Comparison of ENCODE assay signal across 10 mouse cellular contexts in genomic region chr15:95829553-95830205, GRCm38 (mm10). TPM values are rescaled to one million over a fixed set of nuclear protein-coding genes. Genes with fewer than 3 reads are reported as not detected.
DNase-seq lines count a peak whose midpoint lies in the region; ATAC-seq and TF ChIP-seq lines count a peak whose summit lies in the region.
"Had no signal": no experiment of that assay in that cellular context is flagged by ENCODE, and none has a peak within 500 bp of the region (broad histone marks: within the 10 kb centered on the region; RNA-seq: fewer than 3 reads in every experiment).

No protein-coding gene starts in this region.

- DNase-seq in ZHBTc4 (ENCODE audit: low read depth, low spot score): peak; percentile 42
- DNase-seq in hindbrain, postnatal 0 days (ENCODE audit: low spot score): peak; percentile 16
- no peak for DNase-seq in limb, embryonic 14.5 days (ENCODE audit: low spot score)
- no peak for DNase-seq in right cerebral cortex, postnatal 25 days
- no peak for DNase-seq in layer of hippocampus, postnatal 25 days (ENCODE audit: extremely low spot score in 1 of 2, low spot score in 1 of 2)
- no peak for DNase-seq in c-Kit-positive CD71-positive TER-119-positive erythroid progenitor cells, embryonic 14.5 days (ENCODE audit: low spot score)
- DNase-seq: gastrocnemius, postnatal 10 days; liver had no signal

- WGBS in heart, embryonic 15.5 days: 66% methylated on average over 14 of the region's 14 CpGs
- WGBS in heart, embryonic 11.5 days (ENCODE audit: insufficient replicate concordance): 68% methylated on average over 14 of the region's 14 CpGs
- WGBS in hindbrain, postnatal 0 days: 60% methylated on average over 14 of the region's 14 CpGs
- 32% methylated on average over 14 of the region's 14 CpGs for WGBS in limb, embryonic 14.5 days

- no peak overlapping the region; the same call in 1 of the 2 replicates for H3K4me2 ChIP-seq in heart, embryonic 15.5 days
- no peak overlapping the region for H3K4me2 ChIP-seq in heart, embryonic 11.5 days
- H3K4me2 ChIP-seq in hindbrain, postnatal 0 days (ENCODE audit: low read depth, low read length): 0 out of 2 replicates have a peak overlapping the region, but pooled peaks have one; percentile 23
- H3K4me2 ChIP-seq in limb, embryonic 14.5 days (replicated peaks; ENCODE audit: low read depth, low read length, severe bottlenecking): peak overlapping the region; percentile 3; the same call in 1 of the 2 replicates

- peaks cover 38% of the 10 kb centered on the region for H3K4me1 ChIP-seq in heart, embryonic 15.5 days (replicated peaks)
- H3K4me1 ChIP-seq in heart, embryonic 11.5 days (ENCODE audit: control insufficient read depth, insufficient read depth, low read length): peaks cover 30% of the 10 kb centered on the region
- peaks cover 26% of the 10 kb centered on the region for H3K4me1 ChIP-seq in hindbrain, postnatal 0 days (ENCODE audit: insufficient read depth, low read length)
- H3K4me1 ChIP-seq in limb, embryonic 14.5 days (ENCODE audit: control insufficient read depth, insufficient read depth, low read length): peaks cover 35% of the 10 kb centered on the region

- no peak overlapping the region for H3K9ac ChIP-seq in heart, embryonic 15.5 days
- no peak overlapping the region for H3K9ac ChIP-seq in heart, embryonic 11.5 days (ENCODE audit: low read depth, low read length)
- H3K9ac ChIP-seq in hindbrain, postnatal 0 days (replicated peaks; ENCODE audit: low read length): no peak overlapping the region
- H3K9ac ChIP-seq in limb, embryonic 14.5 days (ENCODE audit: low read depth, low read length, severe bottlenecking): no peak overlapping the region

- no peak for TF ChIP-seq CTCF in hindbrain, postnatal 0 days (IDR thresholded peaks at IDR 0.05; ENCODE audit: low read depth)

- no peak for ATAC-seq in heart, embryonic 15.5 days (replicated peaks; ENCODE audit: insufficient number of reproducible peaks, insufficient read depth, low FRiP score, low read depth)
- no peak for ATAC-seq in heart, embryonic 11.5 days (replicated peaks; ENCODE audit: insufficient number of reproducible peaks, low FRiP score, low TSS enrichment)
- ATAC-seq in hindbrain, postnatal 0 days: no peak
- no peak for ATAC-seq in limb, embryonic 14.5 days (ENCODE audit: low FRiP score, low read depth)

- no peak overlapping the region for H3K4me3 ChIP-seq in heart, embryonic 15.5 days
- no peak overlapping the region for H3K4me3 ChIP-seq in heart, embryonic 11.5 days (ENCODE audit: low read depth, low read length)
- H3K4me3 ChIP-seq in hindbrain, postnatal 0 days (ENCODE audit: low read length): no peak overlapping the region
- no peak overlapping the region for H3K4me3 ChIP-seq in limb, embryonic 14.5 days (replicated peaks; ENCODE audit: low read length)

- H3K9me3 ChIP-seq in heart, embryonic 15.5 days (replicated peaks): no peaks in the 10 kb centered on the region
- H3K9me3 ChIP-seq in heart, embryonic 11.5 days (replicated peaks; ENCODE audit: control insufficient read depth, low read length): no peaks in the 10 kb centered on the region
- H3K9me3 ChIP-seq in hindbrain, postnatal 0 days (ENCODE audit: low read length): no peaks in the 10 kb centered on the region
- H3K9me3 ChIP-seq in limb, embryonic 14.5 days (ENCODE audit: control insufficient read depth, low read length): no peaks in the 10 kb centered on the region

- no peak for TF ChIP-seq POLR2A in limb, embryonic 14.5 days (IDR thresholded peaks at IDR 0.05; ENCODE audit: borderline replicate concordance, extremely low read depth, insufficient read depth, insufficient read length)

- no peaks in the 10 kb centered on the region for H3K27me3 ChIP-seq in heart, embryonic 15.5 days
- no peaks in the 10 kb centered on the region for H3K27me3 ChIP-seq in heart, embryonic 11.5 days (ENCODE audit: control insufficient read depth, insufficient read depth, low read length)
- no peaks in the 10 kb centered on the region for H3K27me3 ChIP-seq in hindbrain, postnatal 0 days (ENCODE audit: insufficient read depth, low read length)
- no peaks in the 10 kb centered on the region for H3K27me3 ChIP-seq in limb, embryonic 14.5 days (ENCODE audit: control insufficient read depth, insufficient read depth, low read length)

- peak overlapping the region; percentile 64 for H3K27ac ChIP-seq in heart, embryonic 15.5 days
- H3K27ac ChIP-seq in heart, embryonic 11.5 days (ENCODE audit: low read depth, low read length): no peak overlapping the region
- peak overlapping the region; percentile 73; the same call in 1 of the 2 replicates for H3K27ac ChIP-seq in hindbrain, postnatal 0 days
- 0 out of 2 replicates have a peak overlapping the region, but pooled peaks have one; percentile 21 for H3K27ac ChIP-seq in limb, embryonic 14.5 days (replicated peaks; ENCODE audit: low read depth, low read length)

- no peaks in the 10 kb centered on the region for H3K36me3 ChIP-seq in heart, embryonic 15.5 days
- no peaks in the 10 kb centered on the region for H3K36me3 ChIP-seq in heart, embryonic 11.5 days (ENCODE audit: control insufficient read depth, insufficient read depth, low read length)
- H3K36me3 ChIP-seq in hindbrain, postnatal 0 days (ENCODE audit: insufficient read depth, low read length): no peaks in the 10 kb centered on the region
- H3K36me3 ChIP-seq in limb, embryonic 14.5 days (ENCODE audit: control insufficient read depth, insufficient read depth, low read length): peaks cover 3% of the 10 kb centered on the region; the same call in 1 of the 2 replicates

RNA-seq across cellular contexts. Expression of gene Ano6, which starts 39.0 kb away (rescaled TPM):
- polyA plus RNA-seq in heart, embryonic 15.5 days (2015; fragmentation: Nextera tagmentation; extraction: Ambion mirVana): 27.2 and 34.4 TPM in 2 replicates
- polyA plus RNA-seq in heart, embryonic 11.5 days (2014; fragmentation: Nextera tagmentation; extraction: Ambion mirVana): 40.9 and 45.7 TPM in 2 replicates
- total RNA-seq in hindbrain, postnatal 0 days (2014; rRNA removed): 28.9 and 34.3 TPM in 2 replicates
- 19.2 and 21.5 TPM in 2 replicates for polyA plus RNA-seq in hindbrain, postnatal 0 days (2015; fragmentation: Nextera tagmentation; extraction: Ambion mirVana)
- polyA plus RNA-seq in limb, embryonic 14.5 days (2012; rRNA removed): 42.1 and 46.9 TPM in 2 replicates
- polyA plus RNA-seq in limb, embryonic 14.5 days (2014; fragmentation: Nextera tagmentation; extraction: Ambion mirVana): 52.3 and 61.5 TPM in 2 replicates
- 10 to 100 TPM; 20.7 to 23.9 TPM for total RNA-seq in layer of hippocampus, postnatal 25 days (2021)

Comparison
In these comparisons a context has a peak if more than half of its experiments do, and no peak if none do; other contexts are left out.
1. H3K4me2 ChIP-seq: peak in hindbrain, postnatal 0 days (single experiment) and limb, embryonic 14.5 days (single experiment); none in heart, embryonic 15.5 days (single experiment) and heart, embryonic 11.5 days (single experiment).
2. DNase-seq: peak in ZHBTc4 (single experiment) and hindbrain, postnatal 0 days (single experiment); none in limb, embryonic 14.5 days (single experiment), right cerebral cortex, postnatal 25 days (single experiment), layer of hippocampus, postnatal 25 days (0 of 2) and c-Kit-positive CD71-positive TER-119-positive erythroid progenitor cells, embryonic 14.5 days (single experiment).